Mouse (Mus musculus) midbrain, embryonic 16.5 days (tissue): Measurements from ENCODE around the gene Olfr231. TPM values are rescaled to one million over a fixed set of nuclear protein-coding genes. Genes with fewer than 3 reads are reported as not detected.

Source experiments
- ATAC-seq: fragments of 200-750 bp; cut with Nextera tagmentation; 2 replicates; pipeline ENCODE4 v1.8.0; 2017; ENCODE audit warnings: moderate TSS enrichment
- H3K27ac ChIP-seq: fragments of 300-500 bp; sonication (generic); 2 replicates; pipeline ENCODE4 v1.5.1; 2014; ENCODE audit warnings: mild to moderate bottlenecking, low read length, mixed read lengths
- H3K27me3 ChIP-seq: fragments of 300-500 bp; sonication (generic); 2 replicates; pipeline ENCODE4 v1.6.1; 2014; ENCODE audit warnings: low read depth, low read length, mixed read lengths; ENCODE audit not compliant: control insufficient read depth, insufficient read depth
- H3K36me3 ChIP-seq: fragments of 300-500 bp; sonication (generic); 2 replicates; pipeline ENCODE4 v1.6.1; 2014; ENCODE audit warnings: mild to moderate bottlenecking, low read length, moderate library complexity, mixed read lengths; ENCODE audit not compliant: control insufficient read depth, insufficient read depth
- H3K4me1 ChIP-seq: fragments of 300-500 bp; sonication (generic); 2 replicates; pipeline ENCODE4 v1.6.1; 2014; ENCODE audit warnings: mild to moderate bottlenecking, low read length, mixed read lengths; ENCODE audit not compliant: control insufficient read depth, insufficient read depth
- H3K4me2 ChIP-seq: fragments of 300-500 bp; sonication (generic); 2 replicates; pipeline ENCODE4 v1.6.1; 2014; ENCODE audit warnings: mild to moderate bottlenecking, low read length, mixed read lengths
- H3K4me3 ChIP-seq: fragments of 300-500 bp; sonication (generic); 2 replicates; pipeline ENCODE4 v1.5.1; 2014; ENCODE audit warnings: low read depth, mild to moderate bottlenecking, low read length, moderate library complexity, mixed read lengths
- H3K9ac ChIP-seq: fragments of 300-500 bp; sonication (generic); 2 replicates; pipeline ENCODE4 v1.6.1; 2014; ENCODE audit warnings: low read depth, low read length, mixed read lengths
- H3K9me3 ChIP-seq: fragments of 300-500 bp; sonication (generic); replicated peaks from 2 replicates; pipeline ENCODE4 v1.6.1; 2014; ENCODE audit warnings: mild to moderate bottlenecking, low read length, mixed read lengths; ENCODE audit not compliant: control insufficient read depth, poor library complexity, severe bottlenecking
- WGBS: fragments of 180-500 bp; shearing (Covaris S2); extraction: QIAGEN DNeasy Blood & Tissue Kit; methylation state at CpG from one replicate; pipeline ENCODE4 v1.1.7; 2014; 5-methylcytosine and 5-hydroxymethylcytosine counted together
- polyA plus RNA-seq: library from polyadenylated mRNA; unstranded; fragments of >200 nt; fragmentation: Nextera tagmentation; extraction: Ambion mirVana; gene quantifications from 2 replicates; pipeline ENCODE4 v1.2.1, GENCODE M21; 2015

Gene Olfr231
- not detected in 2 replicates for polyA plus RNA-seq

DNA sequence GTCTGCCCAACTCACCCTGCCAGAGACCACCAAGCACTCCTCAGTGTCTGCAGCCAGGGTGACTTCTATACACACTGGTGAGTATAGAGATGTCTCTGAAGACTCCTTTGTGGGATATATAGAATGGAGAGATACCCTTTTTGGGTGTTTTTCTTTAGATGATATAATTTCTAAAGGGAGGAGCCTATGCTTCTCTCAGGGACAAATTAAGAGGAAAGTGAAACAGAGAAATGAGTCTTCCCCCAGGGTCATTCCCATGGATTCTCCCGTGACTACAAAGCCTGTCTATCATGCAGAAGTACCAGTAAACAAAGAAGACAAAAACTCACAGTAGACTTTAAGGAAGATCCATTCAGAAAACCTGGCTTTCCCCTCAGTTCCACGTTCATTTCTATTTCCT, at the start of gene Olfr231:
Gene Olfr231, minus strand, starts transcription at position 101 of the 400 bp plus-strand sequence.
- no peak within 1 kb of the TSS for H3K4me3 ChIP-seq
- no peak within 1 kb of the TSS for H3K4me2 ChIP-seq
- WGBS: 60% methylated on average over 2 of the region's 2 CpGs
- H3K4me1 ChIP-seq: no peaks in the 10 kb centered on the region
- no peaks in the 10 kb centered on the region for H3K27me3 ChIP-seq
- H3K36me3 ChIP-seq: no peaks in the 10 kb centered on the region
- no peak for ATAC-seq
- H3K9ac ChIP-seq: no peak within 1 kb of the TSS
- H3K9me3 ChIP-seq: no peaks in the 10 kb centered on the region
- H3K27ac ChIP-seq: no peak within 1 kb of the TSS

DNA sequence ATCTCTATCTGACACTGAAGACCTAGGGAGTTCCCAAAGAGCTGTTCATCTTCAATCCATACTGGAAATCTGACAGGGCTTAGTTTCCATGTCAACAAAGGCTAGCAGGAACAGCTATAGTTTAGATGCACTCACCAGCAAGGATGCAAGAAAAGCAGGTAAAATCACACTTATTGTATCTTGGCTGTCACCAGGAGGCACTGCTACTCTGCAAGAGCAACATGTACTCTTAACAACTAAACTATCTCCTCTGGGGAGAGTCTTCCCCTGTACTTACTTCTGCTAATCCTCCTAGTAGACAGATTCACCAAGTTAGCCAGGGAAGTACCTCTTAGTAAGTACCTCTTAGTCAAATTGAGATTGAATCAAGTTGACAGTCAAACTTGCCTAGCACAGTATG, 48.1 kb upstream of the Olfr231 start:
- Histone ChIP-seq H3K27ac (no peak overlapping the region), H3K4me3 (no peak overlapping the region), H3K27me3 (no peaks in the 10 kb centered on the region), H3K4me1 (no peaks in the 10 kb centered on the region), H3K9me3 (no peaks in the 10 kb centered on the region), H3K4me2 (no peak overlapping the region), H3K36me3 (no peaks in the 10 kb centered on the region), H3K9ac (no peak overlapping the region)
- ATAC-seq: no peak

DNA sequence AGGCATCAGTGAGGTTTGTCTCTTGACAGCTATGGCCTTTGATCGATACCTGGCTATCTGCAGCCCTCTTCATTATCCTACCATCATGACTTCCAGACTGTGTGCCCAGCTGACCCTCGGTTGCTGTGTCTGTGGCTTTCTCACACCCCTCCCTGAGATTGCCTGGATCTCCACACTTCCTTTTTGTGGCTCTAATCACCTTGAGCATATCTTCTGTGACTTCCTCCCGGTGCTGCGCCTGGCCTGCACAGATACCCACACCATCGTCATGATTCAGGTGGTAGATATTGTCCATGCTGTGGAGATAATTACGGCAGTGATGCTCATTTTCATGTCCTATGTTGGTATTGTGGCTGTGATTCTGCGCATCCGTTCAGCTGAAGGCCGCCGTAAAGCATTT, 38.1 kb upstream of the Olfr231 start:
- Histone ChIP-seq H3K4me3 (no peak overlapping the region), H3K27ac (no peak overlapping the region), H3K4me1 (no peaks in the 10 kb centered on the region), H3K4me2 (no peak overlapping the region), H3K27me3 (no peaks in the 10 kb centered on the region), H3K9me3 (no peaks in the 10 kb centered on the region), H3K9ac (no peak overlapping the region), H3K36me3 (no peaks in the 10 kb centered on the region)
- 95% methylated on average over 10 of the region's 10 CpGs for WGBS
- no peak for ATAC-seq

DNA sequence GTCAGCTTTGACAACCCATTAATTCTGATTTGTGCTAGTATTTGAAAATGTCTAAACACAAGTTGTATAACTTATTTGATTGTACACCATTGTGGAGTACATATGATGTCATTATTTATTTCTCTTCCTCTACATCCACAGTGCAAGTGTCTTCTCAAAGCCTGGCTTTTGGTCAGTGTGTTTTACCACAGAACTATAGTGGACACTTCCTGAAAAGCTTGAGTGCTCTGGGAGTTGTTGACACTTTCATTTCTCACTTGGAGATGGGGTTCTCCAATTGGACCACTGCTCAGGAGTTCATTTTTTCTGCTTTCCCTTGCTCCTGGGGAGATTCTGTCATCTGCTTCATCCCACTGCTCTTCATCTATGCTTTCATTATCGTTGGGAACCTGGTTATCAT, 37.5 kb upstream of the Olfr231 start:
- no peaks in the 10 kb centered on the region for H3K27me3 ChIP-seq
- WGBS: 90% methylated on average over 1 of the region's 1 CpGs
- H3K36me3 ChIP-seq: no peaks in the 10 kb centered on the region
- no peak overlapping the region for H3K9ac ChIP-seq
- H3K27ac ChIP-seq: no peak overlapping the region
- ATAC-seq: no peak
- H3K4me2 ChIP-seq: no peak overlapping the region
- H3K9me3 ChIP-seq: no peaks in the 10 kb centered on the region
- H3K4me1 ChIP-seq: no peaks in the 10 kb centered on the region
- H3K4me3 ChIP-seq: no peak overlapping the region

DNA sequence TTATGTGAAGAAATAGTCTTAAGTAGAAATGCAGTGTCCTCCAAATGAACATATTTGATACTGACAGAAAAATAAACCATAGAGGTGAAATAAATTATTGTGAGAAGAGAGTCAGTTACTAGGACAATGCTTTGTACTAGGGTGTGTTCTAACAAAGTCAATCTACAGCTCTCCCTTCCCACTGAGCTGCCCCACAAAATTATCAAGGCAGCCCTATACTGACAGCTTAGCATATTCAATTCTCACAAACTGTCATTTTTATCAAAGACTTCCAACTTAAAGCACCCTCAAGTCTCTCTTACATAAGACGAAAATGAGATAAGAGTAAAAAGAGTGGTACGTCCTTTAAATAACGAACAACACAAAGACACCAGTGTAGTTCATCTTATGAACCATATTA, 36.7 kb upstream of the Olfr231 start:
- ATAC-seq: no peak
- H3K4me3 ChIP-seq: no peak overlapping the region
- no peaks in the 10 kb centered on the region for H3K9me3 ChIP-seq
- H3K27me3 ChIP-seq: no peaks in the 10 kb centered on the region
- H3K4me1 ChIP-seq: no peaks in the 10 kb centered on the region
- no peak overlapping the region for H3K27ac ChIP-seq
- WGBS: 90% methylated on average over 3 of the region's 3 CpGs
- H3K4me2 ChIP-seq: no peak overlapping the region
- H3K36me3 ChIP-seq: no peaks in the 10 kb centered on the region
- no peak overlapping the region for H3K9ac ChIP-seq

DNA sequence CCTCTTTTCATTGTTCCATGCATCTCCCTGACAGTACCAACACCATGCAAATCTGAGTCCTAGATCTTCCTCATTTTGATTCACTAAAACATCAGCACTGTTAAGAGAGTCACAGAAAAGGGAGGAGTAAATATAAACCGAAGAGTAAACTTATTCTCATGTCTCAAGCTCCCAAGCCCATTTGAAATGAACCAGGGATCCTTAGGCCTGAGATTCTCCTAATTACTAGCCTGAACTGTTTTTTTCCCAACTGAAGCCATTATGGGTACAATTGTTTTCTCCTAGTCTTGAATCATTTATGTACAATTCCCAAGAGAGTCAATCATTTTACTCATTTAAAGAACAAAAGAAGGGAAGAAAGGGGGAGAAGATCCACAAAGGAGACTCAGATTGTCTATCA, 34.4 kb upstream of the Olfr231 start, which contains the start of gene Olfr420:
Gene Olfr420, plus strand, starts transcription at position 301 of the 400 bp plus-strand sequence.
- no peaks in the 10 kb centered on the region for H3K27me3 ChIP-seq
- H3K4me2 ChIP-seq: no peak within 1 kb of the TSS
- H3K9ac ChIP-seq: no peak within 1 kb of the TSS
- H3K36me3 ChIP-seq: no peaks in the 10 kb centered on the region
- no peak for ATAC-seq
- H3K4me1 ChIP-seq: no peaks in the 10 kb centered on the region
- H3K27ac ChIP-seq: no peak within 1 kb of the TSS
- H3K9me3 ChIP-seq: no peaks in the 10 kb centered on the region
- H3K4me3 ChIP-seq: no peak within 1 kb of the TSS
- WGBS: 84% methylated on average over 1 of the region's 1 CpGs

DNA sequence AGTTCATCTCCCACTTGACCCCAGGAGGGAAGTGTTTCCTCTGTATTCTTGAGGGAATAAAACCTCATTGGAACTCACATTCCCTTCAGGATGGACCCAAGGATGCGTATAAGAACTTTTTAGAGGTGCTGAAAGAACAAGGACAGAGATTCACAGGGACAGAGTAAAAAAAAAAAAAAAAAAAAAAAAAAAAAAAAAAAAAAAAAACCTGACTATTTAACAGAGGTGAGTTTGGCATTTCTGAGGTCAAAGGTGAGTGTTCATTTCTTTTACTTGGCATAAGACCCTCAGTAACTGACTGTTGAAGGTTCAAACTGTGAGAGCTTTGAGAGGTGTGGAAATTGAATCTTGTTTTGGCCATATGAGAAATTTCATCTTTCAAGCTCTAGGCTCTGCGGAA, 28.3 kb upstream of the Olfr231 start:
- Histone ChIP-seq H3K36me3 (no peaks in the 10 kb centered on the region), H3K27ac (no peak overlapping the region), H3K4me1 (no peaks in the 10 kb centered on the region), H3K9me3 (no peaks in the 10 kb centered on the region), H3K9ac (no peak overlapping the region), H3K4me2 (no peak overlapping the region), H3K4me3 (no peak overlapping the region), H3K27me3 (no peaks in the 10 kb centered on the region)
- WGBS: 86% methylated on average over 2 of the region's 2 CpGs
- ATAC-seq: no peak

DNA sequence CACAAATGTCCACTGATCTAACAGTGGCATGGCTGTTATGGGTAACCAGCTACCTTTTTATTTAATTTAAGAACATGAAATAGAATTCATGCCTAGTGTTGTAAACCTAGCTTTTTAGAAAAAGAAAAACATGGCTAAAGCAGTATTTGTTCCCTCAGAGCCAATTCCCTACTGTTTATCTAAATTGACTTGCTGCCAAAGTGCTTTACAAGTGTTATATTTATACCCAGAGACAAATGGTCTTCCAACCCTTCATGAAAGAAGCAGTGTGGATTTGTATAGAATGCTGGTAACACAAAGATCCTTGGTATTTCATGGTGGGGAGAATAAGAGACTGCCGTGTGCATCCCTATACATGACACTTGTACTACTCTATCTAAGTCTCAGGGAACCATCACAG, 25.7 kb upstream of the Olfr231 start:
- H3K9me3 ChIP-seq: no peaks in the 10 kb centered on the region
- no peak for ATAC-seq
- no peak overlapping the region for H3K4me3 ChIP-seq
- H3K9ac ChIP-seq: no peak overlapping the region
- H3K4me2 ChIP-seq: no peak overlapping the region
- no peaks in the 10 kb centered on the region for H3K27me3 ChIP-seq
- 81% methylated on average over 1 of the region's 1 CpGs for WGBS
- H3K36me3 ChIP-seq: no peaks in the 10 kb centered on the region
- no peak overlapping the region for H3K27ac ChIP-seq
- H3K4me1 ChIP-seq: no peaks in the 10 kb centered on the region

DNA sequence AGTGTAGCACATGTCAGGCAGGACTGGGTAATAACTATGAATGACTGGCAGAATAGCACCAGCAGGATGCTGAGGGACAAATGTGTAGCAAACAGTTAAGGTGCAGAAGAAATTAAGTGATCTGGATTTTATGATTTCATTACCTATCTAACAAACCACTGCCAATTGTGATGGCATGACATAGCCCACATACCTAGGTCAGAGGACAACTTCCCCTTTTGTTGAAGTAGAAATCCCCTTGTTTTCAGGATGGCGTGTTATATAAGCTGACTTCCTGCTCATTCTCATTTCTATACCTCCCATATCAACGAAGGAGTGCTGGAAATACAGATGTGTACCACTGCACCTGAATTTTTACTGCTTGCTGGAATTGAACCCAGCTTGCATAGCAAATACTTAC, 20.4 kb upstream of the Olfr231 start:
- Histone ChIP-seq H3K36me3 (no peaks in the 10 kb centered on the region), H3K4me2 (no peak overlapping the region), H3K27me3 (no peaks in the 10 kb centered on the region), H3K4me1 (no peaks in the 10 kb centered on the region), H3K27ac (no peak overlapping the region), H3K4me3 (no peak overlapping the region), H3K9ac (no peak overlapping the region), H3K9me3 (no peaks in the 10 kb centered on the region)
- ATAC-seq: no peak
- WGBS: 72% methylated on average over 2 of the region's 2 CpGs

DNA sequence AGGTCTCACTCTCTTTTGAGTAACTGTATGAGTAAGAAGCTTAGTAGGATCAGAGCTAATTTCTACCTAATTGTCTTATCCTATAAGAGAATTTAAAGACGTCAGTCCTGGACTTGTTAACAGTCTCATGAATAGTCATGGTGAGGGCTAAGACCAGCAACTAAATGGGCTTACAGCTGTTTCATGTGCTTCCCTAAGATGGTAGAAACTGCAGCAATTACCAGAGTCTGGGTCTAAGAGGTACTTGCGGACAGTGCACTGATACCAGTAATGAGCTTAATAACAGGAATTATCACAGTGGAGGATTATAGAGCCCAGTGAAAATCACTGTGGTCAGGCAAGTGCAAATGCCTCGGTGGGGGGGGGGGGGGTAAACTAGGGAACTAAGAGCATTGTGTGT, 11.0 kb upstream of the Olfr231 start:
- Histone ChIP-seq H3K4me2 (no peak overlapping the region), H3K9ac (no peak overlapping the region), H3K36me3 (no peaks in the 10 kb centered on the region), H3K27ac (no peak overlapping the region), H3K4me1 (no peaks in the 10 kb centered on the region), H3K9me3 (no peaks in the 10 kb centered on the region), H3K27me3 (no peaks in the 10 kb centered on the region), H3K4me3 (no peak overlapping the region)
- ATAC-seq: no peak
- WGBS: 41% methylated on average over 3 of the region's 3 CpGs
